Mouse (Mus musculus) forebrain, embryonic 10.5 days (tissue): ENCODE results near the gene Ndufs8. TPM values are rescaled to one million over a fixed set of nuclear protein-coding genes. Genes with fewer than 3 reads are reported as not detected.

Experiments
- polyA plus RNA-seq: library from polyadenylated mRNA; unstranded; fragments of >200 nt; fragmentation: Nextera tagmentation; extraction: Ambion mirVana; gene quantifications from 2 replicates; pipeline ENCODE4 v1.2.1, GENCODE M21; 2016

The Ndufs8 gene
- polyA plus RNA-seq, 1 experiment from 2014 or later: 226 TPM

Other genes with a start within 250 kb of the Ndufs8 start
- 3.6 and 3.9 TPM in 2 replicates for gene Lrp5, start 226.2 kb downstream of the Ndufs8 start, polyA plus RNA-seq
- gene 1810055G02Rik, start 204.5 kb downstream of the Ndufs8 start, polyA plus RNA-seq: 44.9 and 47.7 TPM in 2 replicates
- gene Kmt5b, start 145.4 kb downstream of the Ndufs8 start, polyA plus RNA-seq: 29.2 and 29.3 TPM in 2 replicates
- 52.3 and 54.3 TPM in 2 replicates for gene Chka, start 61.0 kb downstream of the Ndufs8 start, polyA plus RNA-seq
- 17.2 and 17.9 TPM in 2 replicates for gene Tcirg1, start 5.6 kb downstream of the Ndufs8 start, polyA plus RNA-seq
- 0.36 and 0.58 TPM in 2 replicates for gene Aldh3b1, start 17.0 kb upstream of the Ndufs8 start, polyA plus RNA-seq
- gene Unc93b1, start 22.4 kb upstream of the Ndufs8 start, polyA plus RNA-seq: 4.6 and 4.9 TPM in 2 replicates
- gene Aldh3b3, start 45.9 kb upstream of the Ndufs8 start, polyA plus RNA-seq: not detected in 2 replicates
- gene Aldh3b2, start 59.6 kb upstream of the Ndufs8 start, polyA plus RNA-seq: 0.37 and 0.39 TPM in 2 replicates
- 1.8 and 2.5 TPM in 2 replicates for gene Acy3, start 73.8 kb upstream of the Ndufs8 start, polyA plus RNA-seq
- gene Tbx10, start 80.0 kb upstream of the Ndufs8 start, polyA plus RNA-seq: not detected in 2 replicates
- gene Nudt8, start 87.8 kb upstream of the Ndufs8 start, polyA plus RNA-seq: 24.8 and 30.4 TPM in 2 replicates
- 2.8 and 3.5 TPM in 2 replicates for gene Gm49405, start 87.9 kb upstream of the Ndufs8 start, polyA plus RNA-seq
- 3.6 and 4.0 TPM in 2 replicates for gene Doc2g, start 90.5 kb upstream of the Ndufs8 start, polyA plus RNA-seq
- gene Ndufv1, start 100.0 kb upstream of the Ndufs8 start, polyA plus RNA-seq: 208 and 210 TPM in 2 replicates
- 412 and 423 TPM in 2 replicates for gene Gstp1, start 125.2 kb upstream of the Ndufs8 start, polyA plus RNA-seq
- gene Gstp2, start 133.2 kb upstream of the Ndufs8 start, polyA plus RNA-seq: 0.27 and 0.46 TPM in 2 replicates
- not detected in 2 replicates for gene Gstp3, start 146.8 kb upstream of the Ndufs8 start, polyA plus RNA-seq
- gene Cabp2, start 168.8 kb upstream of the Ndufs8 start, polyA plus RNA-seq: not detected in 2 replicates
- gene Cdk2ap2, start 184.4 kb upstream of the Ndufs8 start, polyA plus RNA-seq: 85.8 and 86.6 TPM in 2 replicates
- 12.1 and 15.8 TPM in 2 replicates for gene Pitpnm1, start 187.2 kb upstream of the Ndufs8 start, polyA plus RNA-seq
- 55.2 and 56.5 TPM in 2 replicates for gene Aip, start 213.1 kb upstream of the Ndufs8 start, polyA plus RNA-seq
- gene Gpr152, start 227.0 kb upstream of the Ndufs8 start, polyA plus RNA-seq: not detected in 2 replicates
- gene Cabp4, start 231.3 kb upstream of the Ndufs8 start, polyA plus RNA-seq: not detected in 2 replicates
- 128 and 130 TPM in 2 replicates for gene Coro1b, start 235.8 kb upstream of the Ndufs8 start, polyA plus RNA-seq
- 0.71 TPM in 1 of 2 replicates, not detected in the other for gene Ptprcap, start 240.8 kb upstream of the Ndufs8 start, polyA plus RNA-seq